Mouse (Mus musculus) liver, embryonic 14.5 days (tissue): ENCODE results near the gene Hnrnpa0. TPM values are rescaled to one million over a fixed set of nuclear protein-coding genes. Genes with fewer than 3 reads are reported as not detected.

ENCODE experiments used
- ATAC-seq: fragments of 200-750 bp; cut with Nextera tagmentation; 2 replicates; pipeline ENCODE4 v1.8.0; 2017; ENCODE audit warnings: moderate number of reproducible peaks, mild to moderate bottlenecking, moderate library complexity; ENCODE audit not compliant: insufficient read depth
- DNase-seq, 3 experiments: peaks; one replicate each; pipeline ENCODE4 v3.0.0-alpha.2; 2012 to 2013; ENCODE audit warnings: low read depth in 3 of 3, low spot score in 3 of 3
- H3K27ac ChIP-seq: fragments of 300-500 bp; sonication (generic); 2 replicates; pipeline ENCODE4 v1.5.1; 2014; ENCODE audit warnings: moderate library complexity, mild to moderate bottlenecking, control low read depth, inconsistent platforms
- H3K27me3 ChIP-seq: fragments of 300-500 bp; sonication (generic); 2 replicates; pipeline ENCODE4 v1.6.1; 2014; ENCODE audit warnings: mild to moderate bottlenecking, low read length, moderate library complexity; ENCODE audit not compliant: control insufficient read depth, insufficient read depth
- H3K36me3 ChIP-seq: fragments of 300-500 bp; sonication (generic); replicated peaks from 2 replicates; pipeline ENCODE4 v1.6.1; 2014; ENCODE audit warnings: low read depth; ENCODE audit not compliant: control insufficient read depth, insufficient read depth
- H3K4me1 ChIP-seq, 2 experiments: fragments of 200-500 bp in 1 of 2; fragments of 300-500 bp in 1 of 2; sonication (generic) in 1 of 2; replicated peaks; 2 replicates each; pipeline ENCODE4 v1.6.1; 2012 to 2014; ENCODE audit warnings: antibody characterized with exemption in 1 of 2, inconsistent platforms in 1 of 2, low read length in 1 of 2; ENCODE audit not compliant: control insufficient read depth in 2 of 2, insufficient read depth in 2 of 2
- H3K4me2 ChIP-seq: fragments of 300-500 bp; sonication (generic); 2 replicates; pipeline ENCODE4 v1.6.1; 2014; ENCODE audit warnings: low read depth, mild to moderate bottlenecking, control low read depth, moderate library complexity
- H3K4me3 ChIP-seq, 2 experiments: fragments of 200-500 bp in 1 of 2; fragments of 300-500 bp in 1 of 2; sonication (generic) in 1 of 2; 2 replicates each; pipeline ENCODE4 v1.5.1; 2012 to 2014; ENCODE audit warnings: low read depth in 2 of 2, low read length in 2 of 2, mild to moderate bottlenecking in 2 of 2, control low read depth in 1 of 2, inconsistent platforms in 1 of 2, moderate library complexity in 1 of 2; ENCODE audit not compliant: insufficient read depth in 1 of 2
- H3K9ac ChIP-seq: fragments of 300-500 bp; sonication (generic); replicated peaks from 2 replicates; pipeline ENCODE4 v1.6.1; 2014; ENCODE audit warnings: mild to moderate bottlenecking, control low read depth, moderate library complexity
- H3K9me3 ChIP-seq: fragments of 300-500 bp; sonication (generic); 2 replicates; pipeline ENCODE4 v1.6.1; 2016; ENCODE audit warnings: low read length, mixed read lengths; ENCODE audit not compliant: control insufficient read depth
- CTCF ChIP-seq: IDR thresholded peaks from 2 replicates; pipeline ENCODE4 v1.5.1; 2016; ENCODE audit warnings: antibody characterized with exemption, low read depth, control low read depth
- EP300 ChIP-seq: IDR thresholded peaks from 2 replicates; pipeline ENCODE4 v1.6.1; 2016; ENCODE audit warnings: antibody characterized with exemption, low read depth
- WGBS: fragments of 180-500 bp; shearing (Covaris S2); extraction: QIAGEN DNeasy Blood & Tissue Kit; methylation state at CpG from one replicate; pipeline ENCODE4 v1.1.7; 2014; ENCODE audit not compliant: insufficient replicate concordance; 5-methylcytosine and 5-hydroxymethylcytosine counted together
- polyA plus RNA-seq, 2 experiments: library from polyadenylated mRNA; depleted of rRNA in 1 of 2; stranded (reverse) in 1 of 2; unstranded in 1 of 2; fragments of >200 nt; fragmentation: Nextera tagmentation in 1 of 2; extraction: Ambion mirVana in 1 of 2; gene quantifications; 2 replicates each; pipeline versions ENCODE4 v1.2.1 to v1.2.3; 2012 to 2014

The Hnrnpa0 gene
- polyA plus RNA-seq, 2 experiments, result 9.7 to 62.9 TPM

DNA sequence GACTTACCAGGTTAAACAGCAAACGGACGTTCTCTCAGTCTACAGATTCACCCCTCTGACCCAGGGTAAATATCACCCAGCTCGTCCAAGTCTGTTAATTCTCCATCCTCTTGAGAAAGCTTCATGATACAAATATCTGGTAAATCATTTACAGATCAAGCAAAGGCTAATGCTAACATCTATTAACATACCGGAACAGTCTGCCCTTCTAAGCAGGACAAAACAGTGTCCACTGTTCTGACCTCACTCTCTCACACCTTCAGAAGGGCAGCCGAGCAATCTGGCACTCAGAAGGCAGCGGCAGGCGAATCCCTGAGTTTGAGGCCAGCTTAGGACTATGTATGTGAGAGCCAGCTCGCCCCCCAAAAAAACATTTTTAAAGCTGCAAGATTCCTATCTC, 5.0 kb downstream of the Hnrnpa0 start:
- 65% methylated on average over 8 of the region's 8 CpGs for WGBS
- no peak overlapping the region for H3K9ac ChIP-seq
- H3K27me3 ChIP-seq, result no peaks in the 10 kb centered on the region
- H3K27ac ChIP-seq, result no peak overlapping the region
- H3K36me3 ChIP-seq, result peaks cover 9% of the 10 kb centered on the region
- 0 out of 2 replicates have a peak, but pooled peaks have one; percentile 6 for ATAC-seq
- no peak overlapping the region for H3K4me3 ChIP-seq
- H3K4me1 ChIP-seq, result peaks cover 6 to 14% of the 10 kb centered on the region in 2 experiments
- H3K4me2 ChIP-seq, result no peak overlapping the region
- TF ChIP-seq CTCF (no peak), EP300 (no peak)
- H3K9me3 ChIP-seq, result no peaks in the 10 kb centered on the region
- DNase-seq, result no peak

- WGBS, result 70% methylated on average over 10 of the region's 10 CpGs
- Histone ChIP-seq H3K4me3 (no peak overlapping the region), H3K27ac (no peak overlapping the region), H3K27me3 (no peaks in the 10 kb centered on the region), H3K36me3 (peaks cover 9% of the 10 kb centered on the region), H3K9ac (no peak overlapping the region), H3K4me1 (peaks cover 6 to 14% of the 10 kb centered on the region in 2 experiments), H3K4me2 (peak overlapping the region; percentile 13; the same call in 1 of the 2 replicates), H3K9me3 (no peaks in the 10 kb centered on the region)
- TF ChIP-seq EP300, result no peak
- ATAC-seq (no peak), DNase-seq (no peak)
Measured at GRCm38 (mm10) chr13:58122786-58123297, 5.5 kb downstream of the Hnrnpa0 start.

DNA sequence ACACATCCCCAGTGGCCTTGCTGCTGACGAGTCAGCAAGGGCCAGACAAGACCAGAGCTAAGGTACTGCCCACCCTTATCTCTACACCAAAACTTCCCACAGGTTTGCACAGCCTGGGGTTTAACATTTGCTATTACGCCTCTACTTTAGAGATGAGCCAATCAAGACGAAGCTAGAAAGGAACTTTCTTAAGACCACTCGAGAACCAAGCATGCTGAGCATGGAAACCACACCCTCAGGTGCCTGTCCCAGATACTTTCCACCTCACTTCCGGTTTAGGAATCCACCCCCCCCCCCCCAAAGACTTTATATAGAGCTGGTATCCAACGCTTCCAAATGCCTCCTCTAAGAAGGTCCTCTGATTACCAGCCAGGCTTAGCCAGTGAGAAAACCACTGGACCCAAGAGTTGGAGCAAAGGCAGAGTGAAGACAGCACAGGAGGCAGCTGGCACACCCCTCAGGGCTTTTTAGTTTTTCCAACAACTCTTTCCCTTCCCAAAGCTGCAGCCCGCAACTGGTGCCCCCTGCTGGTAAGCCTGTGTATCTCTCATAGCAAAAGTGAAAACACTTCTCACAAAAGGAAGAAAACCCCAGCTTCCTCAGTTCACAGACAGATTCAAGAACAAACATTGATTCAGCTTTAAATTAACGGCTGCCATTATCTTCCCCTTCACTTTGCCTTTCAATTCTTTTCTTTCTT, 10.9 kb downstream of the Hnrnpa0 start:
- H3K9me3 ChIP-seq, result no peaks in the 10 kb centered on the region
- TF ChIP-seq EP300, result no peak
- TF ChIP-seq CTCF, result peak; percentile 70
- no peak overlapping the region for H3K4me2 ChIP-seq
- DNase-seq (no peak), ATAC-seq (no peak)
- H3K4me3 ChIP-seq, result no peak overlapping the region
- no peak overlapping the region for H3K9ac ChIP-seq
- peaks cover 0 to 7% of the 10 kb centered on the region in 2 experiments; a peak in 2 of 4 replicates for H3K4me1 ChIP-seq
- no peak overlapping the region for H3K27ac ChIP-seq
- no peaks in the 10 kb centered on the region for H3K36me3 ChIP-seq
- WGBS, result 34% methylated on average over 8 of the region's 8 CpGs
- H3K27me3 ChIP-seq, result peaks cover 22% of the 10 kb centered on the region

DNA sequence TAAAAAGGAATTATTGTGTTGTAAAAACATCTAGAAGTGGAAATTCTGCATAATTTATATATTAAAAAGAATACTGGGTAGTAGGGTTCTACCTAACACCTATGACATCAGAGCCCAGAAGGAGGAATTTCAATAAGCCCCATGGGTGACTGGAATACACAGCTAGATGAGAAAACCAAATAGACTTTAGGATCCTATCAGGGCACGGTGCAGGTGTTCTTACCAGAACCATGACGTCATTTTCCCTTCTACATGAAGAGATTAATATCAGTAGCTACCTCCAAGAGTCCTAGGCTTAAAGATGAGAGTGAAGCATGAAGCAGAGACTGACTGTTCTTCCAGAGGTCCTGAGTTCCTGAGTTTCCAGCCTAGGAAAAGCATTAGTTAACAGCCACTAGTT, 11.6 kb downstream of the Hnrnpa0 start:
- no peak for TF ChIP-seq EP300
- no peak for DNase-seq
- no peak for ATAC-seq
- Histone ChIP-seq H3K4me1 (peaks cover 0 to 7% of the 10 kb centered on the region in 2 experiments; a peak in 2 of 4 replicates), H3K36me3 (no peaks in the 10 kb centered on the region), H3K27ac (no peak overlapping the region), H3K9ac (no peak overlapping the region), H3K4me3 (no peak overlapping the region), H3K27me3 (peaks cover 22% of the 10 kb centered on the region), H3K9me3 (no peaks in the 10 kb centered on the region), H3K4me2 (no peak overlapping the region)
- 45% methylated on average over 2 of the region's 2 CpGs for WGBS

GRCm38 (mm10) chr13:58115227-58115626, 13.1 kb downstream of the Hnrnpa0 start:
- Histone ChIP-seq H3K4me1 (peaks cover 0 to 7% of the 10 kb centered on the region in 2 experiments; a peak in 2 of 4 replicates), H3K27me3 (peaks cover 22% of the 10 kb centered on the region), H3K36me3 (no peaks in the 10 kb centered on the region), H3K9me3 (no peaks in the 10 kb centered on the region), H3K4me2 (no peak overlapping the region), H3K4me3 (no peak overlapping the region), H3K9ac (no peak overlapping the region), H3K27ac (no peak overlapping the region)
- TF ChIP-seq CTCF (no peak), EP300 (no peak)
- ATAC-seq, result peak; percentile 27; the same call in 1 of the 2 replicates
- 8% methylated on average over 13 of the region's 13 CpGs for WGBS
- DNase-seq, result no peak
